ENCODE assay signal across 9 mouse cellular contexts in genomic region chr7:126950647-126951615, GRCm38 (mm10). TPM values are rescaled to one million over a fixed set of nuclear protein-coding genes. Genes with fewer than 3 reads are reported as not detected.
A peak's percentile ranks its signal among the peaks of the same experiment; 100 is the strongest.
DNase-seq lines count a peak whose midpoint lies in the region; ATAC-seq and TF ChIP-seq lines count a peak whose summit lies in the region.
"Had no signal": no experiment of that assay in that cellular context is flagged by ENCODE, and none has a peak within 500 bp of the region (broad histone marks: within the 10 kb centered on the region; RNA-seq: fewer than 3 reads in every experiment).

No protein-coding gene starts in this region.

- peak overlapping the region; percentile 96 for H3K27ac ChIP-seq in layer of hippocampus, adult 2 months
- H3K27ac ChIP-seq in embryonic facial prominence, embryonic 10.5 days (replicated peaks) = no peak overlapping the region
- no peak overlapping the region for H3K27ac ChIP-seq in intestine, postnatal 0 days (ENCODE audit: low read depth, low read length)

- peak overlapping the region; percentile 67 for H3K4me3 ChIP-seq in layer of hippocampus, adult 2 months
- peak overlapping the region; percentile 67 for H3K4me3 ChIP-seq in embryonic facial prominence, embryonic 10.5 days
- peak overlapping the region; percentile 46; the same call in 1 of the 2 replicates for H3K4me3 ChIP-seq in intestine, postnatal 0 days (ENCODE audit: low read depth, low read length)

- peak in 1 of 2 experiments; percentile 21 for DNase-seq in layer of hippocampus, adult 2 months (ENCODE audit: low spot score in 2 of 2)
- DNase-seq in layer of hippocampus, postnatal 25 days (ENCODE audit: extremely low spot score in 1 of 2, low spot score in 1 of 2) = no peak
- no peak for DNase-seq in embryonic facial prominence, embryonic 10.5 days (ENCODE audit: low spot score)
- peak; percentile 33 for DNase-seq in right cerebral cortex, adult 18-20 months
- DNase-seq in frontal cortex, postnatal 36 days (ENCODE audit: low spot score in 2 of 2) = no peak
- no peak for DNase-seq in thymus, postnatal 4 days
- DNase-seq in lung, postnatal 36 days = no peak

- no peak overlapping the region for H3K9ac ChIP-seq in intestine, postnatal 0 days (ENCODE audit: low read depth, low read length)

- peak overlapping the region; percentile 90 for H3K4me2 ChIP-seq in intestine, postnatal 0 days (replicated peaks; ENCODE audit: low read depth)

- no peak; the same call in 1 of the 2 replicates for ATAC-seq in intestine, postnatal 0 days

- H3K36me3 ChIP-seq in embryonic facial prominence, embryonic 10.5 days (replicated peaks) = peaks cover 11% of the 10 kb centered on the region
- no peaks in the 10 kb centered on the region for H3K36me3 ChIP-seq in intestine, postnatal 0 days (ENCODE audit: control insufficient read depth, insufficient read depth)

- 5% methylated on average over 26 of the region's 26 CpGs for WGBS in embryonic facial prominence, embryonic 10.5 days
- WGBS in intestine, postnatal 0 days = 9% methylated on average over 26 of the region's 26 CpGs

- no peak for TF ChIP-seq CTCF in layer of hippocampus, adult 2 months (conservative IDR thresholded peaks at IDR 0.05)
- TF ChIP-seq CTCF in intestine, postnatal 0 days (IDR thresholded peaks at IDR 0.05; ENCODE audit: low read depth) = no peak

- H3K4me1 ChIP-seq in embryonic facial prominence, embryonic 10.5 days = peaks cover 35% of the 10 kb centered on the region
- H3K4me1 ChIP-seq in intestine, postnatal 0 days (replicated peaks; ENCODE audit: control insufficient read depth, insufficient read depth, low read length) = peaks cover 8% of the 10 kb centered on the region; the same call in 1 of the 2 replicates

- H3K27me3 ChIP-seq in embryonic facial prominence, embryonic 10.5 days (replicated peaks; ENCODE audit: low read depth, poor library complexity, severe bottlenecking) = peaks cover 60% of the 10 kb centered on the region
- peaks cover 19% of the 10 kb centered on the region for H3K27me3 ChIP-seq in intestine, postnatal 0 days (replicated peaks; ENCODE audit: control insufficient read depth, insufficient read depth, low read length)

- H3K9me3 ChIP-seq in embryonic facial prominence, embryonic 10.5 days = no peaks in the 10 kb centered on the region
- H3K9me3 ChIP-seq in intestine, postnatal 0 days (ENCODE audit: control insufficient read depth) = no peaks in the 10 kb centered on the region

RNA-seq across cellular contexts. Expression of gene Sez6l2, which starts 0.6 kb away (rescaled TPM):
- 100 to 1,000 TPM; 439 to 458 TPM for total RNA-seq in layer of hippocampus, adult 2 months (2021)
- total RNA-seq in layer of hippocampus, postnatal 25 days (2021) = 100 to 1,000 TPM; 411 to 438 TPM
- 0.77 and 1.2 TPM in 2 replicates for polyA plus RNA-seq in embryonic facial prominence, embryonic 10.5 days (2016; fragmentation: Nextera tagmentation; extraction: Ambion mirVana)
- 1.3 and 1.9 TPM in 2 replicates for polyA plus RNA-seq in intestine, postnatal 0 days (2015; fragmentation: Nextera tagmentation; extraction: Ambion mirVana)

RNA-seq across cellular contexts. Expression of gene Asphd1, which starts 1.5 kb away (rescaled TPM):
- total RNA-seq in layer of hippocampus, adult 2 months (2021) = 10 to 100 TPM; 31.7 to 36.1 TPM
- total RNA-seq in layer of hippocampus, postnatal 25 days (2021) = 10 to 100 TPM; 33.4 to 36.6 TPM
- 0.14 and 0.15 TPM in 2 replicates for polyA plus RNA-seq in embryonic facial prominence, embryonic 10.5 days (2016; fragmentation: Nextera tagmentation; extraction: Ambion mirVana)
- 0.16 and 0.21 TPM in 2 replicates for polyA plus RNA-seq in intestine, postnatal 0 days (2015; fragmentation: Nextera tagmentation; extraction: Ambion mirVana)
- polyA plus RNA-seq: Patski had no signal

RNA-seq across cellular contexts. Expression of gene Kctd13, which starts 22.3 kb away (rescaled TPM):
- 100 to 1,000 TPM; 164 to 166 TPM for total RNA-seq in layer of hippocampus, adult 2 months (2021)
- 100 to 1,000 TPM; 150 to 160 TPM for total RNA-seq in layer of hippocampus, postnatal 25 days (2021)
- 20.2 and 21.3 TPM in 2 replicates for polyA plus RNA-seq in embryonic facial prominence, embryonic 10.5 days (2016; fragmentation: Nextera tagmentation; extraction: Ambion mirVana)
- polyA plus RNA-seq in intestine, postnatal 0 days (2015; fragmentation: Nextera tagmentation; extraction: Ambion mirVana) = 11.4 and 11.9 TPM in 2 replicates

RNA-seq across cellular contexts. Expression of gene Cdipt, which starts 24.8 kb away (rescaled TPM):
- 100 to 1,000 TPM; 155 to 167 TPM for total RNA-seq in layer of hippocampus, adult 2 months (2021)
- total RNA-seq in layer of hippocampus, postnatal 25 days (2021) = 100 to 1,000 TPM; 157 to 177 TPM
- 79.9 and 85.2 TPM in 2 replicates for polyA plus RNA-seq in embryonic facial prominence, embryonic 10.5 days (2016; fragmentation: Nextera tagmentation; extraction: Ambion mirVana)
- 159 and 169 TPM in 2 replicates for polyA plus RNA-seq in intestine, postnatal 0 days (2015; fragmentation: Nextera tagmentation; extraction: Ambion mirVana)

RNA-seq across cellular contexts. Expression of gene Cdiptos, which starts 25.0 kb away (rescaled TPM):
- total RNA-seq in layer of hippocampus, adult 2 months (2021) = not detected
- total RNA-seq in layer of hippocampus, postnatal 25 days (2021) = not detected
- 0.50 and 0.77 TPM in 2 replicates for polyA plus RNA-seq in embryonic facial prominence, embryonic 10.5 days (2016; fragmentation: Nextera tagmentation; extraction: Ambion mirVana)
- 3.2 TPM in 2 replicates for polyA plus RNA-seq in intestine, postnatal 0 days (2015; fragmentation: Nextera tagmentation; extraction: Ambion mirVana)
